Mouse (Mus musculus): ENCODE data around the gene Nup107.
"Not testable (repeated sequence)": the region's sequence is repeated elsewhere in the genome, so short reads cannot be mapped to it uniquely, and the experiment has no call there.

Gene Nup107

GRCm38 (mm10) chr10:117704314-117704963 is 88.1 kb downstream of the Nup107 start:
- not testable (repeated sequence) for DNase-seq (ENCODE audit: low read depth, low spot score)

GRCm38 (mm10) chr10:117703506-117703905 is 89.0 kb downstream of the Nup107 start:
- DNase-seq (ENCODE audit: low read depth, low spot score), result no peak

- no peak for DNase-seq (ENCODE audit: low read depth, low spot score)
Measured at GRCm38 (mm10) chr10:117702024-117702833, 90.3 kb downstream of the Nup107 start.

- no peak for DNase-seq (ENCODE audit: low read depth, low spot score)
Measured at GRCm38 (mm10) chr10:117701034-117701829, 91.3 kb downstream of the Nup107 start.

Measured in CD4-positive, CD25-positive, alpha-beta regulatory T cell, adult 2 months (primary cell).